Mouse (Mus musculus) left cerebral cortex, postnatal 36 days (tissue): Measurements from ENCODE around the gene Ap3b1. TPM values are rescaled to one million over a fixed set of nuclear protein-coding genes. Genes with fewer than 3 reads are reported as not detected.

ENCODE experiments used
- DNase-seq, 2 experiments: peaks; one replicate each; pipeline ENCODE4 v3.0.0; 2021 to 2022; ENCODE audit warnings: low spot score in 2 of 2, mixed read lengths in 1 of 2
- intact Hi-C: fragments of 180-260 bp; cut with DNase I; formaldehyde crosslinking; loops from one replicate; pipeline ENCODE4 v1.15.1; 2025
- total RNA-seq, 2 experiments: library from RNA; stranded (reverse); gene quantifications; 2 replicates each; pipeline ENCODE4 v1.2.3; 2021

Gene Ap3b1
- total RNA-seq, 2 experiments from 2014 or later: 41.1 to 44.3 TPM

GRCm38 (mm10) chr13:94567739-94568138, 209.0 kb downstream of the Ap3b1 start:
- intact Hi-C loops: no loop called here

GRCm38 (mm10) chr13:94571001-94571400, 212.2 kb downstream of the Ap3b1 start:
- DNase-seq: no peak
- intact Hi-C loops: no loop called here

More at GRCm38 (mm10) chr13:94567739-94568138, 209.0 kb downstream of the Ap3b1 start:
- DNase-seq: no peak

DNA sequence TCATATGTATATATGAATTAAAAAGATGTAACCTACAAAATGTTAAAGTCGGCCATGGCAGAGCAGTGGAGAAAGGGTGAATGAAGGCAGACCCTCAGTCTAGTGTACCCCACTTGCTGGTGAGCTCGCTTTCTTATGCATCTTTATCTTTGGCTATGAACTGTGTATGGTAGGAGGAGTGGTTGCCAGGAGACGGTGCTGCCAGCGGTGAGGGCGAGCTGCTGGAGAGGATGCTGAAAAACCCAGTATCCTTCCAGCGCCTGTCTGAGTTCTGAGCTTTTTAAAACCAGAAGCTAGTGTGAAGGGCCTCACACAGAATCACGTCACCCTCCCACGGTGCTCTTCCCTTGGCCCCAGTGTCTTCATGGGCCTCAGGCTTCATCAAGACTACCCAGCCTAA, 214.6 kb downstream of the Ap3b1 start:
- peak; percentile 39 to 53 for DNase-seq
- intact Hi-C loops: no loop called here

DNA sequence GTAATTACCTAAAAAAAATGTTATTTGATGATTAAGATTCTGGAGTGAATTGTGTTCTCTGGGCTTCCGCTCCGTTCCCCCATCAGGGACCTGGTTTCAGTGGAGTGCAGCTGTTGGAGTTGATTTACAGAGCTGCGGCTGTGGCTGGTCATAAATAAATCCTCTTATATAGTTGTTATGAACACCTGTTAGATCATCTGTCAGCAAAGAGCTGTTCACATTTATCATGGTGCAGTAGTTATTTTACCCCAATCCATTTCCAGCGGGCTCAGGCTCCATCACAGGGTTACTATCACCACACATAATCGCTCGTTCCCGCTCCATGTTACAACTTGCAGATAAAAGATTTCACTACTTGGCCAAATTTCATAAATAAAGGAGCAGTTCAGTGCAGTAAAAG, 215.1 kb downstream of the Ap3b1 start:
- DNase-seq: no peak

DNA sequence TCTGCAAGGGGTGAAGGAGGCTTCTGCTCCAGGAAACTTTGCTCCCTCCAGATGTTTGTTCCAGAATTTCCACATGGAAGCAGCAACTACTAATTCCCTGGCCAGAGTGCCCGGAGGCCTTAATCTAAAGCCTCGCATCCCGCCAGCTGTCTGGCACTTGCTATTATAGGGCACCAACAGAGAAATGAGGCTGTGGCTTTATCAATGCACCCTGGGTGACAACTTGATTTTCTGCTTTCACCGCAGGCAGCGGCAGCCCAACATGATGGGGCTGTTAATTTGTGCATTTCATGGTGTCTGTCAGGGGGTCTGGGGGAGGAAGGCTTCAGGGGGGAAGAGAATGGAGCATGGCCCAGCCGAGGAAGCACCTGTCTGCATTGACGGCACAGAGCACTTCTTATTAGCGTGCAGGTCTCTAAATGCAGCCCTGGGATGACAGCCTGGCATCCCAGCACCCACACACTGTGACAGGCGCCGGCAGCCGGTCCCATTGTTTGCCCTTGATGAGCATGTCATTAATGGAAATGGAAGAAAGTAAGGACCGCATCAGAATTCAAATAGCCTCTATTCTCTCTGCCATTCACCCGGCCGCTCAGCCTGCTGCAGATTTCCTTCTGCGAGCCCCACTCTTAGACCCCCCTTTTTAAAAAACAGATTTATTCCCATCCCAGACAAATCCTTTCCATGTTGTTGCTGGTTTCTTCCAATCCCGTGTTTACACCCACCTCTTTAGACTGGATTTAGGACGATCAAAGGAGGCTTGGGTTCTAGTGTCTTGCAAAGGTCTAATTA, 217.0 kb downstream of the Ap3b1 start:
- intact Hi-C loops: no loop called here
- DNase-seq: no peak

More for the DNA sequence above, 215.1 kb downstream of the Ap3b1 start:
- intact Hi-C loops: no loop called here

DNA sequence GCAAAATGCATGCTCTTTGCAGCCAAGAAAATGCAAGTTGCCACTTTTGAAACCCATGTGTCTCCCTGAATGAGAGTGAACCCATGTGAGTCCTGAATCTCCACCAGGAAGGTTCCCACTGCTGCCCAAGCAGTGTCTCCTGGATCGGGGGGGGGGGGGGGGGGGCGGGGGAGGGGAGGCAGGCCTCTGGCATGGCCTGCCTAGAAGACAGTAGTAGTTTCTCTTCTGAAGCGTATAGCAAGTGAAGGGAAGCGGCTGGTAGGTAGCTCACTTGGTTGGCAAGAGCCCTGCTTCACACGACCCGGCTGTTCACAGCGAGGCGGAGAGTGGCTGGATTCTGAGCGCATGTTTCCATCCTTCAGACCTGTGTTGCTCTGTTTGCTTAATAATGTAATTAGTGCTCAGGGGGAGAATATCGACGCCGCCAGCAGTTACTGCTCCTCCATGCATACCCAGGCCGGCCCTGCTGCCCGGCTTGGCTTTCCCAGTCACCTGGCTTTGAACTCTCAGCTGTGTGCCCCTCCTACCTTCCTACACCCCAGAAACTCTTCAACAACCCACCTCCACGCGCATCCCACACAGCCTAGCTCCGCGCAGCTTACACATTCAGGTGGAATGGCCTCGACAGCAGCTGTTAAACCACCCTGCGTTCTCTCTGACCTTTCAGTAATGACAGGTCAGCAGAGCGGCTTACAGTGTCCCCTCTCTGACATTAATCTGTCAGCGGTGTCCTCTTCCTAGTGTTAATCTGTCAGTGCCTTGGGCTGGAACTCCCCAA, 217.8 kb downstream of the Ap3b1 start:
- intact Hi-C loops: no loop called here
- DNase-seq: no peak

- no peak for DNase-seq
- intact Hi-C loops: no loop called here
These were observed 218.4 kb downstream of the Ap3b1 start for GRCm38 (mm10) chr13:94577177-94577540.

GRCm38 (mm10) chr13:94595289-94595688, 236.5 kb downstream of the Ap3b1 start:
- intact Hi-C loops: loop anchor here (5.0 kb wide), 1 partner anchor 287 kb away; no protein-coding TSS in a partner anchor
- no peak for DNase-seq

- no peak for DNase-seq
- intact Hi-C loops: loop anchor here (5.0 kb wide), 1 partner anchor 286 kb away; no protein-coding TSS in a partner anchor
These were observed 237.1 kb downstream of the Ap3b1 start for GRCm38 (mm10) chr13:94595701-94596361.

GRCm38 (mm10) chr13:94596386-94597033, 237.8 kb downstream of the Ap3b1 start:
- intact Hi-C loops: loop anchor here (5.0 kb wide), 1 partner anchor 286 kb away; no protein-coding TSS in a partner anchor
- no peak for DNase-seq

- DNase-seq: no peak
- intact Hi-C loops: loop anchor here (5.0 kb wide), 1 partner anchor 283 kb away; no protein-coding TSS in a partner anchor
These were observed 241.0 kb downstream of the Ap3b1 start for GRCm38 (mm10) chr13:94599718-94600117.

DNA sequence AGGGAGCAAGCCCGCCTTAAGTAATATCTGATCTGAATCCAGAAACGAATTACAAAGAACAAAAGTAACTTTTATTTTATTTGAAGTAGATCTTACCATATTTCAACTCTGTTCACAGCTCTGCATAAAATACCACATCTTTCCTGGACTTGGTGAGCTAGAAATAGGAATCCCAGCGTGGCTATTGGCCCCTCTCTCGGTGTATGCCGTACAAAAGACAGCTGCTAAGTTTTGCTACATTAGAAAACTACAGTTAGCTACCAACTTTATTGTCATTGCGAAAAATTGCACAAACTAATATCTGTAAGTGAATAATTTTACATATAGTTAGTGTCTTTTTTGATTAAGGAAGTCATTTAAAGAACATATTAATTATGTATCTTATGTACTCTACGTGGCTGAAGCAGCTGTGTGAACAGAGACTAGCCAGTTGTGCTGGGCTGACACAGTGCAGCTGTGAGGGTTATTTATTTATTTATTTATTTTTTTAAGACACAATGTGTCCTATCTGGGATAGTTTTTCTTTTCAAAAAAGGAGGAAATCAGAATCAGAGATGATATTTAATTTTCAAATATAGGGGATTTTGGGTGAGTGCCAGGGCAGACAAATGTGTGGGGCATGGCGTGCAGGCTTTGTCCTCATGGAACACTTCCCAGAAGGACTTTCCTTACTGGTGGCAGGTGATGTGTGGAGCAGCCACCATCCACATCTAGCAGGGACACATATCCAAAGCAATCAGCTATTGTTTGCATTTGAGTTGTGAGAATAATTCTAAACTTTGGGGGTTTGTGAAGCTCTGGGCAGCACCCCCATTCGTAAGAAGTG, 248.5 kb downstream of the Ap3b1 start:
- intact Hi-C loops: no loop called here
- DNase-seq: no peak

DNA sequence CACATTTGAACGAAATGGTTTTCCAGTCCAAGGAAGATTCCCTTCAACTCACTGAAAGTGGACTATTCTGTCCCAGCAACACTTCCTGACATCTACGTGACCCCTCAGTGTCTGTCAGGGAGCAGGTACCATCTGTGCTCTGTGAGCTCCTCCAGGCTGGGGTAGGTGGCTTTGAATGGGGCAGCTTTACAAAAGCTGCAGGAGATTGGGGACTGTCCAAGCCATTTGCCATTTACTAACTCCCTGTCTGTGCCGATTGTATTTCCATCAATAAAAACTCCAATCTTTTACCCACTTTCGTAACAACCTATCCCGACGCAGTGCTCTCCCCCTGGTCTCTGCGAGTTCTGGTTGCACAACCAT, 249.1 kb downstream of the Ap3b1 start:
- intact Hi-C loops: no loop called here
- DNase-seq: no peak

- no peak for DNase-seq
- intact Hi-C loops: no loop called here
These were observed 249.7 kb downstream of the Ap3b1 start for GRCm38 (mm10) chr13:94608420-94608831.

- no peak for DNase-seq
- intact Hi-C loops: no loop called here
These were observed 250.2 kb downstream of the Ap3b1 start for GRCm38 (mm10) chr13:94608947-94609346.
